Mouse (Mus musculus) megakaryocyte, embryonic 14.5 days (primary cell): ENCODE data around the gene Hook2. TPM values are rescaled to one million over a fixed set of nuclear protein-coding genes. Genes with fewer than 3 reads are reported as not detected.

Experiments used
- H3K27me3 ChIP-seq: replicated peaks from 2 replicates; pipeline ENCODE3; 2012; ENCODE audit warnings: inconsistent platforms
- H3K36me3 ChIP-seq: replicated peaks from 2 replicates; pipeline ENCODE3; 2012; ENCODE audit warnings: low read length, inconsistent platforms, mixed read lengths
- H3K4me1 ChIP-seq: 2 replicates; pipeline ENCODE4 v1.6.1; 2012; ENCODE audit warnings: inconsistent platforms
- H3K4me3 ChIP-seq: replicated peaks from 2 replicates; pipeline ENCODE3; 2012; ENCODE audit warnings: moderate library complexity, mild to moderate bottlenecking, inconsistent platforms
- H3K9me3 ChIP-seq: 2 replicates; pipeline ENCODE4 v1.6.1; 2012; ENCODE audit warnings: inconsistent platforms
- FLI1 ChIP-seq: IDR thresholded peaks from 2 replicates; pipeline ENCODE4 v1.6.1; 2012; ENCODE audit warnings: low read length, inconsistent platforms, mixed read lengths
- GATA1 ChIP-seq: IDR thresholded peaks from 3 replicates; pipeline ENCODE4 v1.6.1; 2012; ENCODE audit warnings: mixed read lengths, low read length, inconsistent platforms, borderline replicate concordance
- polyA plus RNA-seq: library from polyadenylated mRNA; stranded (reverse); fragments of >175 nt; gene quantifications from 2 replicates; pipeline ENCODE4 v1.2.3, GENCODE M21; 2012; ENCODE audit warnings: low replicate concordance; ENCODE audit not compliant: insufficient read depth

The Hook2 gene
- polyA plus RNA-seq, 1 experiment: 8.9 TPM

GRCm38 (mm10) chr8:84980622-84981358 is 9.6 kb upstream of the Hook2 start:
- TF ChIP-seq GATA1: no peak
- peak overlapping the region; percentile 100 for H3K4me3 ChIP-seq
- no peaks in the 10 kb centered on the region for H3K9me3 ChIP-seq
- peaks cover 4% of the 10 kb centered on the region for H3K36me3 ChIP-seq
- no peaks in the 10 kb centered on the region for H3K27me3 ChIP-seq
- H3K4me1 ChIP-seq: peaks cover 74% of the 10 kb centered on the region

- Histone ChIP-seq H3K36me3 (peaks cover 4% of the 10 kb centered on the region), H3K4me3 (peak overlapping the region; percentile 100), H3K9me3 (no peaks in the 10 kb centered on the region), H3K27me3 (no peaks in the 10 kb centered on the region), H3K4me1 (peaks cover 82% of the 10 kb centered on the region)
- TF ChIP-seq GATA1 (no peak), FLI1 (no peak)
Observed at GRCm38 (mm10) chr8:84981644-84982498, 8.5 kb upstream of the Hook2 start.

- Histone ChIP-seq H3K27me3 (no peaks in the 10 kb centered on the region), H3K9me3 (no peaks in the 10 kb centered on the region), H3K4me3 (peak overlapping the region; percentile 64), H3K36me3 (no peaks in the 10 kb centered on the region), H3K4me1 (peaks cover 86% of the 10 kb centered on the region)
- TF ChIP-seq GATA1 (no peak), FLI1 (no peak)
Observed at GRCm38 (mm10) chr8:84982499-84983011, 7.8 kb upstream of the Hook2 start.

GRCm38 (mm10) chr8:84984294-84985048 is 5.9 kb upstream of the Hook2 start:
- TF ChIP-seq FLI1 (no peak), GATA1 (no peak)
- peak overlapping the region; percentile 92 for H3K4me3 ChIP-seq
- no peaks in the 10 kb centered on the region for H3K27me3 ChIP-seq
- H3K36me3 ChIP-seq: no peaks in the 10 kb centered on the region
- H3K9me3 ChIP-seq: no peaks in the 10 kb centered on the region
- H3K4me1 ChIP-seq: peaks cover 87% of the 10 kb centered on the region

GRCm38 (mm10) chr8:84985049-84985683 is 5.2 kb upstream of the Hook2 start:
- H3K4me1 ChIP-seq: peaks cover 82% of the 10 kb centered on the region
- no peaks in the 10 kb centered on the region for H3K27me3 ChIP-seq
- no peaks in the 10 kb centered on the region for H3K36me3 ChIP-seq
- no peak for TF ChIP-seq GATA1
- no peaks in the 10 kb centered on the region for H3K9me3 ChIP-seq
- H3K4me3 ChIP-seq: peak overlapping the region; percentile 92

- Histone ChIP-seq H3K27me3 (no peaks in the 10 kb centered on the region), H3K9me3 (no peaks in the 10 kb centered on the region), H3K4me1 (peaks cover 79% of the 10 kb centered on the region), H3K36me3 (no peaks in the 10 kb centered on the region), H3K4me3 (peak overlapping the region; percentile 92)
- TF ChIP-seq GATA1 (no peak), FLI1 (no peak)
Observed at GRCm38 (mm10) chr8:84985684-84986378, 4.6 kb upstream of the Hook2 start.

- Histone ChIP-seq H3K9me3 (no peaks in the 10 kb centered on the region), H3K4me1 (peaks cover 79% of the 10 kb centered on the region), H3K27me3 (no peaks in the 10 kb centered on the region), H3K4me3 (peak overlapping the region; percentile 92), H3K36me3 (no peaks in the 10 kb centered on the region)
- TF ChIP-seq GATA1 (no peak), FLI1 (no peak)
Observed at GRCm38 (mm10) chr8:84986379-84986945, 3.9 kb upstream of the Hook2 start.

GRCm38 (mm10) chr8:84987388-84987787 is 3.0 kb upstream of the Hook2 start:
- Histone ChIP-seq H3K4me3 (no peak overlapping the region), H3K4me1 (peaks cover 75% of the 10 kb centered on the region), H3K9me3 (no peaks in the 10 kb centered on the region), H3K27me3 (no peaks in the 10 kb centered on the region), H3K36me3 (no peaks in the 10 kb centered on the region)
- TF ChIP-seq FLI1: no peak
- no peak for TF ChIP-seq GATA1

GRCm38 (mm10) chr8:84987903-84988302 is 2.5 kb upstream of the Hook2 start:
- H3K4me1 ChIP-seq: peaks cover 75% of the 10 kb centered on the region
- TF ChIP-seq GATA1 (no peak), FLI1 (no peak)
- H3K27me3 ChIP-seq: no peaks in the 10 kb centered on the region
- no peak overlapping the region for H3K4me3 ChIP-seq
- H3K9me3 ChIP-seq: no peaks in the 10 kb centered on the region
- no peaks in the 10 kb centered on the region for H3K36me3 ChIP-seq
